Mouse (Mus musculus): ENCODE results near the gene Flrt1. TPM values are rescaled to one million over a fixed set of nuclear protein-coding genes. Genes with fewer than 3 reads are reported as not detected.

Flrt1 gene
- polyA plus RNA-seq, 1 experiment, result not detected

GRCm38 (mm10) chr19:7144458-7144857 lies 38.9 kb upstream of the Flrt1 start:
- peaks cover 75% of the 10 kb centered on the region for H3K4me1 ChIP-seq (ENCODE audit: control insufficient read depth, insufficient read depth, low read length)
- no peak overlapping the region for H3K27ac ChIP-seq (ENCODE audit: insufficient read depth, low read depth, low read length)
- TF ChIP-seq CTCF (IDR thresholded peaks at IDR 0.05; ENCODE audit: insufficient read depth, low read depth, low read length), result no peak
- no peak for TF ChIP-seq POLR2A (IDR thresholded peaks at IDR 0.05; ENCODE audit: insufficient read depth, low read depth, low read length)
- no peak overlapping the region for H3K4me3 ChIP-seq (ENCODE audit: insufficient read depth, low read depth, low read length)
- 64% methylated on average over 3 of the region's 3 CpGs for WGBS

- H3K4me3 ChIP-seq (ENCODE audit: insufficient read depth, low read depth, low read length), result peak overlapping the region; percentile 36
- H3K4me1 ChIP-seq (ENCODE audit: control insufficient read depth, insufficient read depth, low read length), result peaks cover 73% of the 10 kb centered on the region
- peak overlapping the region; percentile 69; the same call in 1 of the 2 replicates for H3K27ac ChIP-seq (ENCODE audit: insufficient read depth, low read depth, low read length)
- 3% methylated on average over 20 of the region's 20 CpGs for WGBS
- TF ChIP-seq CTCF (IDR thresholded peaks at IDR 0.05; ENCODE audit: insufficient read depth, low read depth, low read length) (no peak), POLR2A (IDR thresholded peaks at IDR 0.05; ENCODE audit: insufficient read depth, low read depth, low read length) (no peak)
Measured at GRCm38 (mm10) chr19:7143854-7144253, 38.3 kb upstream of the Flrt1 start.

GRCm38 (mm10) chr19:7142207-7142915 lies 36.8 kb upstream of the Flrt1 start:
- Histone ChIP-seq H3K4me3 (ENCODE audit: insufficient read depth, low read depth, low read length) (no peak overlapping the region), H3K27ac (ENCODE audit: insufficient read depth, low read depth, low read length) (no peak overlapping the region), H3K4me1 (ENCODE audit: control insufficient read depth, insufficient read depth, low read length) (peaks cover 67% of the 10 kb centered on the region)
- 45% methylated on average over 5 of the region's 5 CpGs for WGBS
- TF ChIP-seq POLR2A (IDR thresholded peaks at IDR 0.05; ENCODE audit: insufficient read depth, low read depth, low read length) (no peak), CTCF (IDR thresholded peaks at IDR 0.05; ENCODE audit: insufficient read depth, low read depth, low read length) (no peak)

GRCm38 (mm10) chr19:7140856-7141421 lies 35.4 kb upstream of the Flrt1 start:
- WGBS, result 21% methylated on average over 12 of the region's 12 CpGs
- Histone ChIP-seq H3K4me1 (ENCODE audit: control insufficient read depth, insufficient read depth, low read length) (peaks cover 69% of the 10 kb centered on the region), H3K27ac (ENCODE audit: insufficient read depth, low read depth, low read length) (peak overlapping the region; percentile 59), H3K4me3 (ENCODE audit: insufficient read depth, low read depth, low read length) (no peak overlapping the region)
- no peak for TF ChIP-seq CTCF (IDR thresholded peaks at IDR 0.05; ENCODE audit: insufficient read depth, low read depth, low read length)
- TF ChIP-seq POLR2A (IDR thresholded peaks at IDR 0.05; ENCODE audit: insufficient read depth, low read depth, low read length), result no peak

- H3K27ac ChIP-seq (ENCODE audit: insufficient read depth, low read depth, low read length), result 0 out of 2 replicates have a peak overlapping the region, but pooled peaks have one; percentile 8
- TF ChIP-seq CTCF (IDR thresholded peaks at IDR 0.05; ENCODE audit: insufficient read depth, low read depth, low read length) (no peak), POLR2A (IDR thresholded peaks at IDR 0.05; ENCODE audit: insufficient read depth, low read depth, low read length) (no peak)
- 48% methylated on average over 6 of the region's 6 CpGs for WGBS
- H3K4me3 ChIP-seq (ENCODE audit: insufficient read depth, low read depth, low read length), result no peak overlapping the region
- peaks cover 73% of the 10 kb centered on the region for H3K4me1 ChIP-seq (ENCODE audit: control insufficient read depth, insufficient read depth, low read length)
Measured at GRCm38 (mm10) chr19:7140373-7140772, 34.8 kb upstream of the Flrt1 start.

- H3K27ac ChIP-seq (ENCODE audit: insufficient read depth, low read depth, low read length), result no peak overlapping the region
Measured at GRCm38 (mm10) chr19:7139321-7139720, 33.8 kb upstream of the Flrt1 start.

GRCm38 (mm10) chr19:7138327-7138726 lies 32.8 kb upstream of the Flrt1 start:
- WGBS, result 69% methylated on average over 14 of the region's 14 CpGs
- Histone ChIP-seq H3K27ac (ENCODE audit: insufficient read depth, low read depth, low read length) (no peak overlapping the region), H3K4me3 (ENCODE audit: insufficient read depth, low read depth, low read length) (no peak overlapping the region), H3K4me1 (ENCODE audit: control insufficient read depth, insufficient read depth, low read length) (peaks cover 83% of the 10 kb centered on the region)
- TF ChIP-seq POLR2A (IDR thresholded peaks at IDR 0.05; ENCODE audit: insufficient read depth, low read depth, low read length) (no peak), CTCF (IDR thresholded peaks at IDR 0.05; ENCODE audit: insufficient read depth, low read depth, low read length) (no peak)

More at GRCm38 (mm10) chr19:7139321-7139720, 33.8 kb upstream of the Flrt1 start:
- Histone ChIP-seq H3K4me1 (ENCODE audit: control insufficient read depth, insufficient read depth, low read length) (peaks cover 83% of the 10 kb centered on the region), H3K4me3 (ENCODE audit: insufficient read depth, low read depth, low read length) (no peak overlapping the region)
- TF ChIP-seq CTCF (IDR thresholded peaks at IDR 0.05; ENCODE audit: insufficient read depth, low read depth, low read length) (no peak), POLR2A (IDR thresholded peaks at IDR 0.05; ENCODE audit: insufficient read depth, low read depth, low read length) (no peak)
- 66% methylated on average over 4 of the region's 4 CpGs for WGBS

GRCm38 (mm10) chr19:7136714-7137498 lies 31.4 kb upstream of the Flrt1 start:
- 76% methylated on average over 14 of the region's 14 CpGs for WGBS

More at GRCm38 (mm10) chr19:7136714-7137498, 31.4 kb upstream of the Flrt1 start:
- H3K4me3 ChIP-seq (ENCODE audit: insufficient read depth, low read depth, low read length), result no peak overlapping the region
- H3K27ac ChIP-seq (ENCODE audit: insufficient read depth, low read depth, low read length), result 0 out of 2 replicates have a peak overlapping the region, but pooled peaks have one; percentile 34
- TF ChIP-seq POLR2A (IDR thresholded peaks at IDR 0.05; ENCODE audit: insufficient read depth, low read depth, low read length) (no peak), CTCF (IDR thresholded peaks at IDR 0.05; ENCODE audit: insufficient read depth, low read depth, low read length) (no peak)
- H3K4me1 ChIP-seq (ENCODE audit: control insufficient read depth, insufficient read depth, low read length), result peaks cover 84% of the 10 kb centered on the region

Measured in olfactory bulb, adult 2 months (tissue).